Mouse (Mus musculus): ENCODE results near the gene Cactin.

DNA sequence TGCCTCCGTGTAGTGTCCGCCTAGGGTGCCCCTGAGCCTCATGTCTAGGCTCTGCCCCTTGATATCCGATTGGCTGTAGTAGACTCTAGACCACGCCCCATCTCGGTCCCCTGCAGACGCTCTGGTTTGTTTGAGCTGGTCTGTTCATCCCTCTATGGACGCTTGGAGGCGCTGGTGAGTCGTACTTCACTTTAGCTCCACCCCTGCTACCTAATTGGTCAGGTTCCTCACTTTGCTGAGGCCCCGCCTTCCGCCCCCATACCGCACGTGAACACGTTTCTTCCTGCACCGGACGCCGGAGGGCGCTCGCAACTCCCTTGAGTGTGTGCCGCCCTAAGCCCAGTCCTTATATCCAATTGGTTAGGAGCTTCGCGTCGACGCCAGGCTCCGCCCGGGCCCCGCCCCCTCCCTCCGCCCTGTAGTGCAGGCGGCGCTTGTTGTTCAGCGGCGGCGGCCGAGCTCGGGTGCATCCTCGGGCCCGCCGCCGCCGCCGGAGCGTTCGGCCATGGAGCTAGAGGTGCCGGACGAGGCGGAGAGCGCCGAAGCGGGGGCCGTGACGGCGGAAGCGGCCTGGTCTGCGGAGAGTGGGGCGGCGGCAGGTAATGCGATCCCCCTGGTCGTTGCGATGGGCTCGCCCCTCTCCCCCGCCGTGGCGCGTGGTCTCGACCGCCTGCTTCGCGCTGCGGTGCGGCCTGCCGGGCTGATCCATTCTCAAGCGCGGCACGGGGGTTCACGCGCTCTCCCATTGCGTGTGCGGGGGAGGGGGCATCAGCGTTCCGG is 28.2 kb upstream of the Cactin start, which contains the start of gene Pip5k1c:
- TF ChIP-seq POLR2A (IDR thresholded peaks at IDR 0.05; ENCODE audit: low read depth, low read length) (peak; percentile 84), CTCF (IDR thresholded peaks at IDR 0.05; ENCODE audit: borderline replicate concordance, insufficient read depth, low read length) (peak; percentile 89)

All from embryonic fibroblast, embryonic 13.5 days (primary cell).